Mouse (Mus musculus) heart, postnatal 0 days (tissue): ENCODE measurements around the gene Abca4. TPM values are rescaled to one million over a fixed set of nuclear protein-coding genes. Genes with fewer than 3 reads are reported as not detected.
A peak's percentile ranks its signal among the peaks of the same experiment; 100 is the strongest.
"Not testable (repeated sequence)": the region's sequence is repeated elsewhere in the genome, so short reads cannot be mapped to it uniquely, and the experiment has no call there.

Experiments
- ATAC-seq: fragments of 200-750 bp; cut with Nextera tagmentation; 2 replicates; pipeline ENCODE4 v1.8.0; 2017; ENCODE audit warnings: low read depth, moderate number of reproducible peaks, moderate library complexity; ENCODE audit not compliant: insufficient read depth
- DNase-seq: peaks from one replicate; pipeline ENCODE4 v3.0.0-alpha.2; 2016; ENCODE audit warnings: low spot score
- H3K27ac ChIP-seq: fragments of 300-500 bp; sonication (generic); 2 replicates; pipeline ENCODE4 v1.5.1; 2014; ENCODE audit warnings: low read depth, mild to moderate bottlenecking
- H3K27me3 ChIP-seq: fragments of 300-500 bp; sonication (generic); 2 replicates; pipeline ENCODE4 v1.6.1; 2014; ENCODE audit warnings: low read length, mixed read lengths; ENCODE audit not compliant: control insufficient read depth, insufficient read depth
- H3K36me3 ChIP-seq: fragments of 300-500 bp; sonication (generic); replicated peaks from 2 replicates; pipeline ENCODE4 v1.6.1; 2014; ENCODE audit warnings: low read length, mixed read lengths; ENCODE audit not compliant: control insufficient read depth, insufficient read depth
- H3K4me1 ChIP-seq: fragments of 300-500 bp; sonication (generic); 2 replicates; pipeline ENCODE4 v1.6.1; 2014; ENCODE audit warnings: antibody characterized with exemption; ENCODE audit not compliant: control insufficient read depth, insufficient read depth
- H3K4me2 ChIP-seq: fragments of 300-500 bp; sonication (generic); 2 replicates; pipeline ENCODE4 v1.6.1; 2014; ENCODE audit warnings: low read depth, mild to moderate bottlenecking, low read length, moderate library complexity
- H3K4me3 ChIP-seq: fragments of 300-500 bp; sonication (generic); 2 replicates; pipeline ENCODE4 v1.5.1; 2014; ENCODE audit warnings: low read depth, low read length
- H3K9ac ChIP-seq: fragments of 300-500 bp; sonication (generic); replicated peaks from 2 replicates; pipeline ENCODE4 v1.6.1; 2014; ENCODE audit warnings: low read depth, low read length, mixed read lengths
- H3K9me3 ChIP-seq: fragments of 300-500 bp; sonication (generic); replicated peaks from 2 replicates; pipeline ENCODE4 v1.6.1; 2016; ENCODE audit warnings: low read length; ENCODE audit not compliant: control insufficient read depth
- CTCF ChIP-seq: IDR thresholded peaks from 2 replicates; pipeline ENCODE4 v1.5.1; 2016; ENCODE audit warnings: antibody characterized with exemption, control low read depth, low read depth
- EP300 ChIP-seq: IDR thresholded peaks from 2 replicates; pipeline ENCODE4 v1.6.1; 2016; ENCODE audit warnings: antibody characterized with exemption, low read depth
- WGBS: fragments of 180-500 bp; shearing (Covaris S2); extraction: QIAGEN DNeasy Blood & Tissue Kit; methylation state at CpG from one replicate; pipeline ENCODE4 v1.1.7; 2014; 5-methylcytosine and 5-hydroxymethylcytosine counted together
- polyA plus RNA-seq: library from polyadenylated mRNA; unstranded; fragments of >200 nt; fragmentation: Nextera tagmentation; extraction: Ambion mirVana; gene quantifications from 2 replicates; pipeline ENCODE4 v1.2.1, GENCODE M21; 2015
- total RNA-seq: library from RNA; depleted of rRNA; stranded (reverse); fragments of >200 nt; gene quantifications from 2 replicates; pipeline ENCODE4 v1.2.3, GENCODE M21; 2014; ENCODE audit warnings: low replicate concordance; rRNA removed

The Abca4 gene
- total and polyA plus RNA-seq, 2 experiments from 2014 or later, result 5.7 to 21.9 TPM

DNA sequence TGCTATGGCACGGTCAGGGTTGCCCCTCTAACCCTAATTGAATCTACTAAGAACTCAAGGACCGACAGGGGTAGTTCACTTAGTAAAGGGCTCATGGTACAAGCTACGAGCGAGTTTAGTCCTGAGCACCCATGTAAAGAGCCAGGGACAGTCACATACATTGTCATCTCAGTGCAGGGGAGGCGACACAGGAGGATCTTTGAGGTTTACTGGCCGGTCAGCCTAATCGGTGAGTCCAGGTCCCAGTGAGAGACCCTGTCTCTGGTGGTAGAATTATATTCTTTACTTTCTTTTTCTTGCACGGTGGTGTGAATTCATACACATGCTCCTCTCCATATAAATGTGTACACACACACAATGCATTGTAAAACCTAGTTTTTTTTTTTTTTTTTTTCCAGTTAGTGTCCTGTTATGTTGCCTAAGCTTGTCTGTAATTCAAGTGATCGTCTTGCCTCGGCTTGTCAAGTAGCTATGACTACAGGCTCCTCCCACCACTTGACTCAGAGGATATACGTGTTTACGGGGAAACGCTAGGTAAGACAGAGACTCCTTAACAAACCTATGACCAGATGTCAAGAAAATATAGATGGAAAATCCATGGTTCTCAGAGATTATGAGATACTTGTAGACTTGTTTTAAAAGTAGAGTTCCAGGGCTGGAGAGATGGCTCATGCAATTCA is 167.3 kb downstream of the Abca4 start:
- no peak for ATAC-seq
- Histone ChIP-seq H3K4me1 (no peaks in the 10 kb centered on the region; the same call in 1 of the 2 replicates), H3K9me3 (no peaks in the 10 kb centered on the region), H3K27ac (no peak overlapping the region), H3K4me3 (no peak overlapping the region), H3K27me3 (no peaks in the 10 kb centered on the region), H3K36me3 (no peaks in the 10 kb centered on the region), H3K9ac (no peak overlapping the region), H3K4me2 (no peak overlapping the region)
- no peak for DNase-seq
- TF ChIP-seq EP300 (no peak), CTCF (no peak)
- 58% methylated on average over 13 of the region's 13 CpGs for WGBS

DNA sequence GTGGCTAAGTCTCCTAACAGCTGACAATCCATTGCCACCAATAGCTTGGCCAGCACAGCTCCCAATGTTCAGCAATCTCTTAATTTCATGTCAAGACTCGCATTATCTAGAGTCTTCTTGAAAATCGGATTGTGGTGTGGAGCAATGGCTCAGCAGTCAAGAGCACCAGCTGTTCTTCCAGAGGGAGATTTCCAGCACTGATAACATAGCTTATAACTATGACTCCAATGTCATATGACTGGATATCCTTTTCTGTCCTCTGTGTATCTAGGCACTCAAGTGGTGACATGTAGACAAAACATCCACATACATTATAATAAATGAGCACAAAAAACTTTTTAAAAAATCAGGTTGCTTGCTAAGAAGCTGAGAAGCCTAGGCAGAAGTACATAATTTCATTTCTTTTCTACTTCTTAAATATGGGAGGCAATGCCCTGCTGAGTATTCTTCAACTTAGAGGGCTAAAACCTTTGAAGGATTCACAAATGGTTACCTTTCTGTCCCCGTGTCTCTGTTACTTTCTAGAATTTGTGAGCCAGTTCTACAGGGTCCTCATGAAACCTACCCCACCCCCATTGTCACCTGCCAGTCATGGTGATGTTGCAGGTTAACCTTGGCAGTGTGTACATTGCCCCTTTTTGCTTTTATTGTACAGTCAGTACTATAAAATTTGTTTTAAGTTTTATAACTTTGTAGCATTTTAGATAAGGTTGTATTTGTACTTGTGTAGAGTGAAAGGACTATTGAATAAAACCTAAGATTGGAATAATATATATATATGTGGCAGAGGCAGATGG is 177.2 kb downstream of the Abca4 start:
- WGBS, result 76% methylated on average over 3 of the region's 3 CpGs
- Histone ChIP-seq H3K4me2 (no peak overlapping the region), H3K9ac (no peak overlapping the region), H3K27me3 (no peaks in the 10 kb centered on the region), H3K27ac (no peak overlapping the region), H3K9me3 (no peaks in the 10 kb centered on the region), H3K4me1 (peaks cover 3% of the 10 kb centered on the region; the same call in 1 of the 2 replicates), H3K36me3 (no peaks in the 10 kb centered on the region), H3K4me3 (no peak overlapping the region)
- DNase-seq (no peak), ATAC-seq (no peak)
- no peak for TF ChIP-seq CTCF
- TF ChIP-seq EP300, result no peak

DNA sequence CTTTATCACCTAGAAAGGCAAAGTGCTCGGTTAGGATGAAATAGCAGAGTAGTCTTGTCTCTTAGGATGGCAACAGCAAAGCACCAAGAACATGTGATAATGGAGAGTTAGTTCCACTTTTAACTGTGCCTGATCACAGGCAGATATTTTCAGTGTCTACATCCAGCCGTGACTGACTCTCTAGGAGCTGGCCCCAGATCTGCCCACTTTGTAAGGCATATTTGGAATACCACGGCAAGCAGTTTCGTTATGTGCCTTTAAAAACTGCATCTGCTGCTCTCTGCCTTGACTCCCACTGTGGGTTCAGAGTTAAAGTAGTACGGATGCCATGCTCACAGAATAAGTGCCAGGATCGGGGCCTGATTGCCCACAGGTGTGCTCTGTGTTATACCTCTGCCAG is 182.7 kb downstream of the Abca4 start:
- H3K27ac ChIP-seq, ATAC-seq, H3K4me1 ChIP-seq, H3K27me3 ChIP-seq, H3K4me3 ChIP-seq, H3K9ac ChIP-seq, DNase-seq, H3K36me3 ChIP-seq, H3K9me3 ChIP-seq: not testable (repeated sequence)
- WGBS, result 32% methylated on average over 6 of the region's 6 CpGs
- H3K4me2 ChIP-seq, result peak overlapping the region; percentile 31

Other genes starting within 250 kb of the Abca4 start
- 32.0 and 43.5 TPM in 2 replicates for gene Abcd3, start 229.1 kb upstream of the Abca4 start, total RNA-seq
- 61.2 and 65.9 TPM in 2 replicates for gene Abcd3, start 229.1 kb upstream of the Abca4 start, polyA plus RNA-seq
- 79.4 and 80.9 TPM in 2 replicates for gene Arhgap29, start 91.9 kb upstream of the Abca4 start, total RNA-seq
- 28.5 and 29.5 TPM in 2 replicates for gene Arhgap29, start 91.9 kb upstream of the Abca4 start, polyA plus RNA-seq
- 12.8 and 36.1 TPM in 2 replicates for gene Gclm, start 201.1 kb downstream of the Abca4 start, total RNA-seq
- gene Gclm, start 201.1 kb downstream of the Abca4 start, polyA plus RNA-seq, result 47.3 and 51.7 TPM in 2 replicates
- gene Dnttip2, start 229.9 kb downstream of the Abca4 start, total RNA-seq, result 9.3 and 11.2 TPM in 2 replicates
- 31.7 and 33.4 TPM in 2 replicates for gene Dnttip2, start 229.9 kb downstream of the Abca4 start, polyA plus RNA-seq
- 24.5 and 38.6 TPM in 2 replicates for gene Bcar3, start 249.7 kb downstream of the Abca4 start, total RNA-seq
- 2.9 and 3.3 TPM in 2 replicates for gene Bcar3, start 249.7 kb downstream of the Abca4 start, polyA plus RNA-seq